Mouse (Mus musculus) stomach, postnatal 0 days (tissue): ENCODE data around the gene Gpatch2. TPM values are rescaled to one million over a fixed set of nuclear protein-coding genes. Genes with fewer than 3 reads are reported as not detected.
A peak's percentile ranks its signal among the peaks of the same experiment; 100 is the strongest.

ENCODE experiments used
- ATAC-seq: fragments of 200-750 bp; cut with Nextera tagmentation; 2 replicates; pipeline ENCODE4 v1.8.0; 2017; ENCODE audit not compliant: low FRiP score, low TSS enrichment
- DNase-seq: peaks from one replicate; pipeline ENCODE4 v3.0.0-alpha.2; 2016; ENCODE audit warnings: low spot score
- H3K27ac ChIP-seq: fragments of 300-500 bp; sonication (generic); replicated peaks from 2 replicates; pipeline ENCODE4 v1.5.1; 2014; ENCODE audit warnings: mild to moderate bottlenecking, control low read depth
- H3K27me3 ChIP-seq: fragments of 300-500 bp; sonication (generic); 2 replicates; pipeline ENCODE4 v1.6.1; 2014; ENCODE audit warnings: low read length; ENCODE audit not compliant: control insufficient read depth, insufficient read depth
- H3K36me3 ChIP-seq: fragments of 300-500 bp; sonication (generic); 2 replicates; pipeline ENCODE4 v1.6.1; 2014; ENCODE audit warnings: low read length, mixed read lengths; ENCODE audit not compliant: control insufficient read depth, insufficient read depth
- H3K4me1 ChIP-seq: fragments of 300-500 bp; sonication (generic); replicated peaks from 2 replicates; pipeline ENCODE4 v1.6.1; 2014; ENCODE audit warnings: antibody characterized with exemption; ENCODE audit not compliant: control insufficient read depth, insufficient read depth
- H3K4me2 ChIP-seq: fragments of 300-500 bp; sonication (generic); replicated peaks from 2 replicates; pipeline ENCODE4 v1.6.1; 2014; ENCODE audit warnings: low read depth, mild to moderate bottlenecking, control low read depth, moderate library complexity
- H3K4me3 ChIP-seq: fragments of 300-500 bp; sonication (generic); 2 replicates; pipeline ENCODE4 v1.5.1; 2014; ENCODE audit warnings: low read depth, low read length, control low read depth
- H3K9ac ChIP-seq: fragments of 300-500 bp; sonication (generic); 2 replicates; pipeline ENCODE4 v1.6.1; 2014; ENCODE audit warnings: mild to moderate bottlenecking, low read length, control low read depth, mixed read lengths
- H3K9me3 ChIP-seq: fragments of 300-500 bp; sonication (generic); 2 replicates; pipeline ENCODE4 v1.6.1; 2016; ENCODE audit warnings: low read length; ENCODE audit not compliant: control insufficient read depth
- CTCF ChIP-seq: IDR thresholded peaks from 2 replicates; pipeline ENCODE4 v1.5.1; 2016; ENCODE audit warnings: antibody characterized with exemption, low read depth, mild to moderate bottlenecking, moderate library complexity
- EP300 ChIP-seq: optimal IDR thresholded peaks from 2 replicates; pipeline ENCODE3; 2016; ENCODE audit warnings: antibody characterized with exemption
- WGBS: fragments of 180-500 bp; shearing (Covaris S2); extraction: QIAGEN DNeasy Blood & Tissue Kit; methylation state at CpG from one replicate; pipeline ENCODE4 v1.1.7; 2014; 5-methylcytosine and 5-hydroxymethylcytosine counted together
- polyA plus RNA-seq: library from polyadenylated mRNA; unstranded; fragments of >200 nt; fragmentation: Nextera tagmentation; extraction: Ambion mirVana; gene quantifications from 2 replicates; pipeline ENCODE4 v1.2.1, GENCODE M21; 2015

The Gpatch2 gene
- polyA plus RNA-seq, 1 experiment from 2014 or later = 9.2 TPM

GRCm38 (mm10) chr1:187299236-187299635 is 83.9 kb downstream of the Gpatch2 start:
- H3K9ac ChIP-seq = no peak overlapping the region
- H3K27me3 ChIP-seq = no peaks in the 10 kb centered on the region
- no peak overlapping the region for H3K4me3 ChIP-seq
- no peak overlapping the region for H3K27ac ChIP-seq
- no peaks in the 10 kb centered on the region for H3K36me3 ChIP-seq
- DNase-seq = no peak
- no peak overlapping the region for H3K4me2 ChIP-seq
- WGBS = 48% methylated on average over 4 of the region's 4 CpGs
- H3K4me1 ChIP-seq = 0 out of 2 replicates have a peak, but pooled peaks cover 3% of the 10 kb centered on the region
- TF ChIP-seq CTCF (peak; percentile 52), EP300 (no peak)
- no peaks in the 10 kb centered on the region for H3K9me3 ChIP-seq
- ATAC-seq = no peak

- H3K27me3 ChIP-seq = no peaks in the 10 kb centered on the region
- no peak overlapping the region for H3K27ac ChIP-seq
- DNase-seq (no peak), ATAC-seq (no peak)
- H3K4me1 ChIP-seq = no peaks in the 10 kb centered on the region
- TF ChIP-seq EP300 = no peak
- TF ChIP-seq CTCF = no peak
- 47% methylated on average over 5 of the region's 5 CpGs for WGBS
- no peaks in the 10 kb centered on the region for H3K9me3 ChIP-seq
- H3K9ac ChIP-seq = no peak overlapping the region
- no peaks in the 10 kb centered on the region for H3K36me3 ChIP-seq
- no peak overlapping the region for H3K4me2 ChIP-seq
- H3K4me3 ChIP-seq = no peak overlapping the region
Measured at GRCm38 (mm10) chr1:187300626-187301025, 85.3 kb downstream of the Gpatch2 start.

GRCm38 (mm10) chr1:187303221-187303620 is 87.9 kb downstream of the Gpatch2 start:
- H3K36me3 ChIP-seq = peaks cover 2% of the 10 kb centered on the region; the same call in 1 of the 2 replicates
- no peaks in the 10 kb centered on the region for H3K4me1 ChIP-seq
- H3K9me3 ChIP-seq = no peaks in the 10 kb centered on the region
- H3K9ac ChIP-seq = no peak overlapping the region
- no peak for TF ChIP-seq CTCF
- TF ChIP-seq EP300 = no peak
- no peak for DNase-seq
- H3K4me2 ChIP-seq = no peak overlapping the region
- H3K4me3 ChIP-seq = no peak overlapping the region
- no peaks in the 10 kb centered on the region for H3K27me3 ChIP-seq
- no peak overlapping the region; the same call in 1 of the 2 replicates for H3K27ac ChIP-seq
- 0 out of 2 replicates have a peak, but pooled peaks have one; percentile 12 for ATAC-seq
- WGBS = 65% methylated on average over 10 of the region's 10 CpGs

GRCm38 (mm10) chr1:187307335-187307734 is 92.0 kb downstream of the Gpatch2 start:
- DNase-seq = no peak
- Histone ChIP-seq H3K4me2 (no peak overlapping the region), H3K27me3 (no peaks in the 10 kb centered on the region), H3K4me3 (no peak overlapping the region), H3K9me3 (no peaks in the 10 kb centered on the region), H3K4me1 (no peaks in the 10 kb centered on the region), H3K27ac (no peak overlapping the region), H3K9ac (no peak overlapping the region), H3K36me3 (peaks cover 2% of the 10 kb centered on the region; the same call in 1 of the 2 replicates)
- no peak for TF ChIP-seq CTCF
- TF ChIP-seq EP300 = no peak
- ATAC-seq = no peak
- WGBS = 94% methylated on average over 4 of the region's 4 CpGs

- Histone ChIP-seq H3K4me1 (no peaks in the 10 kb centered on the region), H3K27ac (no peak overlapping the region), H3K4me3 (no peak overlapping the region), H3K27me3 (no peaks in the 10 kb centered on the region), H3K9ac (no peak overlapping the region), H3K4me2 (no peak overlapping the region), H3K9me3 (no peaks in the 10 kb centered on the region), H3K36me3 (peaks cover 2% of the 10 kb centered on the region; the same call in 1 of the 2 replicates)
- ATAC-seq = no peak
- DNase-seq = no peak
- TF ChIP-seq CTCF = no peak
- no peak for TF ChIP-seq EP300
- 51% methylated on average over 2 of the region's 2 CpGs for WGBS
Measured at GRCm38 (mm10) chr1:187308523-187308922, 93.2 kb downstream of the Gpatch2 start.

GRCm38 (mm10) chr1:187311122-187311521 is 95.8 kb downstream of the Gpatch2 start:
- ATAC-seq = no peak
- H3K9me3 ChIP-seq = no peaks in the 10 kb centered on the region
- H3K27ac ChIP-seq = no peak overlapping the region
- no peak overlapping the region for H3K9ac ChIP-seq
- peaks cover 2% of the 10 kb centered on the region; the same call in 1 of the 2 replicates for H3K36me3 ChIP-seq
- no peak overlapping the region for H3K4me2 ChIP-seq
- H3K4me3 ChIP-seq = no peak overlapping the region
- H3K27me3 ChIP-seq = no peaks in the 10 kb centered on the region
- TF ChIP-seq CTCF = no peak
- no peak for TF ChIP-seq EP300
- 85% methylated on average over 6 of the region's 6 CpGs for WGBS
- no peak for DNase-seq
- H3K4me1 ChIP-seq = no peaks in the 10 kb centered on the region
